Mouse (Mus musculus): ENCODE measurements at regions not wholly inside any gene's neighbourhood (a gene's known extent, or its start where the extent isn't known, plus 50 kb on each side); places are given as distances from the start of the nearest gene placed in this dataset.

GRCm38 (mm10) chr3:20892916-20893430 lies 526.0 kb upstream of the Agtr1b start:
- Histone ChIP-seq H3K27me3 (replicated peaks; ENCODE audit: control insufficient read depth, insufficient read depth, low read length) (no peaks in the 10 kb centered on the region), H3K4me3 (ENCODE audit: low read length) (no peak overlapping the region), H3K9me3 (ENCODE audit: control insufficient read depth, low read length) (no peaks in the 10 kb centered on the region), H3K4me2 (ENCODE audit: low read length) (no peak overlapping the region), H3K4me1 (ENCODE audit: control insufficient read depth, insufficient read depth, low read depth, low read length) (no peaks in the 10 kb centered on the region), H3K9ac (ENCODE audit: low read depth, low read length) (no peak overlapping the region), H3K27ac (ENCODE audit: low read depth, low read length) (no peak overlapping the region), H3K36me3 (ENCODE audit: control insufficient read depth, insufficient read depth, low read length) (no peaks in the 10 kb centered on the region)
- no peak for ATAC-seq
- WGBS = 56% methylated on average over 1 of the region's 1 CpGs

- Histone ChIP-seq H3K27ac (ENCODE audit: low read depth, low read length) (no peak overlapping the region), H3K36me3 (ENCODE audit: control insufficient read depth, insufficient read depth, low read length) (no peaks in the 10 kb centered on the region), H3K27me3 (replicated peaks; ENCODE audit: control insufficient read depth, insufficient read depth, low read length) (no peaks in the 10 kb centered on the region), H3K4me3 (ENCODE audit: low read length) (no peak overlapping the region), H3K9me3 (ENCODE audit: control insufficient read depth, low read length) (no peaks in the 10 kb centered on the region), H3K9ac (ENCODE audit: low read depth, low read length) (no peak overlapping the region), H3K4me1 (ENCODE audit: control insufficient read depth, insufficient read depth, low read depth, low read length) (no peaks in the 10 kb centered on the region), H3K4me2 (ENCODE audit: low read length) (no peak overlapping the region)
- no peak for ATAC-seq
- WGBS = 86% methylated on average over 2 of the region's 2 CpGs
Observed at GRCm38 (mm10) chr3:20864241-20864640, 497.3 kb upstream of the Agtr1b start.

DNA sequence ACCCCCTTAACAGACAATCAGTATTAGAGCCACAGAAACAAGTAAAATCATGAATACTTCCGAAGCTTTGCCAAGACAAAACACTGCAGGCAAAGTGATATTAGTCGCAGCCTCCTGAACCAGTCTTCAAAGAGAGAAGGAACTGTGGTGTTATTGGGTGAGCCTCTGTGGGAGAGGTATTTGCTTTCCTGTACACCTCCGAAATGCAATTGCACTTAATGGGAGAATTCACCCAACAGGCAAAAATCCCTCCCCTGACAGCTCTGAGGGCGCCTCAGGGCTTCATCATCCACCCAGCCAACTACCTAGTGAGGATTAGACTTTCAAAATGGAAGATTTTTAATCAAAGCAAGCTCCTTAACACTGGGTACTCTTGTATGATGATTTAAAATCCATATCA lies 464.1 kb upstream of the Agtr1b start:
- Histone ChIP-seq H3K4me3 (ENCODE audit: low read length) (no peak overlapping the region), H3K9ac (ENCODE audit: low read depth, low read length) (no peak overlapping the region), H3K27me3 (replicated peaks; ENCODE audit: control insufficient read depth, insufficient read depth, low read length) (no peaks in the 10 kb centered on the region), H3K4me1 (ENCODE audit: control insufficient read depth, insufficient read depth, low read depth, low read length) (no peaks in the 10 kb centered on the region), H3K9me3 (ENCODE audit: control insufficient read depth, low read length) (no peaks in the 10 kb centered on the region), H3K36me3 (ENCODE audit: control insufficient read depth, insufficient read depth, low read length) (no peaks in the 10 kb centered on the region), H3K4me2 (ENCODE audit: low read length) (no peak overlapping the region), H3K27ac (ENCODE audit: low read depth, low read length) (no peak overlapping the region)
- ATAC-seq = no peak
- 82% methylated on average over 4 of the region's 4 CpGs for WGBS

GRCm38 (mm10) chr3:20829391-20829790 lies 462.4 kb upstream of the Agtr1b start:
- Histone ChIP-seq H3K27me3 (replicated peaks; ENCODE audit: control insufficient read depth, insufficient read depth, low read length) (no peaks in the 10 kb centered on the region), H3K9me3 (ENCODE audit: control insufficient read depth, low read length) (no peaks in the 10 kb centered on the region), H3K4me3 (ENCODE audit: low read length) (no peak overlapping the region), H3K4me1 (ENCODE audit: control insufficient read depth, insufficient read depth, low read depth, low read length) (no peaks in the 10 kb centered on the region), H3K36me3 (ENCODE audit: control insufficient read depth, insufficient read depth, low read length) (no peaks in the 10 kb centered on the region), H3K27ac (ENCODE audit: low read depth, low read length) (no peak overlapping the region), H3K4me2 (ENCODE audit: low read length) (no peak overlapping the region), H3K9ac (ENCODE audit: low read depth, low read length) (no peak overlapping the region)
- no peak for ATAC-seq
- 59% methylated on average over 1 of the region's 1 CpGs for WGBS

DNA sequence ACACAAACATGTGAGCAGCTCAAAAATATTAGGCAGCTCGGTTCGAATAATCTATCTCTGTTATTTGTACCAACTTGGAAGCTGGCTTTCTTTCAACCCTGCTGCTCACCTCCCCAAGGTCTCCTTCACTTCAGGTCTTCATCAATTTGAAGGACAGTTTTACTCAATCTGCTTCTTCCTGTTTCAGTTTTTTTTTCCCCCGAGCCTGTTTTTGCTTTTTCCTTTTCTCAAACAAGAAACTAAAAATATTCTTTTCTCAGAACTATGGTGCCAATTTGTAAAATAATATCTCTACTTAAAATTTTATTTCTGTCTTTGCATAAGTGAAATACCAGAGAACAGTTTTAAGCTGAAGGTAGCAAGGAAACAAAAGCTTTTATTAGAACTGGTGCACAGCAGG lies 461.8 kb upstream of the Agtr1b start:
- no peaks in the 10 kb centered on the region for H3K27me3 ChIP-seq (replicated peaks; ENCODE audit: control insufficient read depth, insufficient read depth, low read length)
- no peaks in the 10 kb centered on the region for H3K4me1 ChIP-seq (ENCODE audit: control insufficient read depth, insufficient read depth, low read depth, low read length)
- H3K36me3 ChIP-seq (ENCODE audit: control insufficient read depth, insufficient read depth, low read length) = no peaks in the 10 kb centered on the region
- no peak overlapping the region for H3K9ac ChIP-seq (ENCODE audit: low read depth, low read length)
- 83% methylated on average over 3 of the region's 3 CpGs for WGBS
- no peaks in the 10 kb centered on the region for H3K9me3 ChIP-seq (ENCODE audit: control insufficient read depth, low read length)
- H3K27ac ChIP-seq (ENCODE audit: low read depth, low read length) = no peak overlapping the region
- H3K4me3 ChIP-seq (ENCODE audit: low read length) = no peak overlapping the region
- no peak overlapping the region for H3K4me2 ChIP-seq (ENCODE audit: low read length)
- ATAC-seq = no peak

DNA sequence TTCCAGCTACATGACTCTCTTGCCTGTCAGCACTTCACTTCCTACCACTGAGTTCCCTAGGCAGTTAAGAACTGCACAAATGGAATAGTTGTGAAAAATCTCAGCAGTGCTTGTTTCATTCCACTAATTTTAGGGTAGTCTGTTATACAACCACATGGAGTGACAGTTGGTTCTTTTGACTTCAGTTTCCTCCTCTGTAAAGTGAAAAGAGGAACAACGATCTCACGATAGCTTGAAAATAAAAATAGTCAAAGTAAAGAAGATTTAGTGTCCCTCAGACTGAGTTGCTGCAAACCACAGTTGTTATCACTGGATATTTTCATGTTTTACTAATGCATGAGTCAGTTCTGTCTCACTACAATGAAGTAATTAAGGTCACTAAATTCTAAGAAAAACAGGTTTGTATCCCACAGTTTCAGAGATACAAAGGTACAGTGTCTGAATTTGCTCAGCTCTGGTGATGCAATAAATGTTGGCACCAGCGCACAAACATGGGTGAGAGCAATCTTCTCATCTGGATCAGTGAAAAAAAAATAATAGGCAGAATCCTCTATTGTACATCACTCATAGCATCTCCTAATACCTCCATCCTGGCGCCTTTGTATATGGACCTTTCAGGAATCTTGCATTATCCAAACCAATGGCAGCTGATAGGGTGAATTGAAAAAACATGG lies 458.8 kb upstream of the Agtr1b start:
- H3K9me3 ChIP-seq (ENCODE audit: control insufficient read depth, low read length) = no peaks in the 10 kb centered on the region
- H3K4me2 ChIP-seq (ENCODE audit: low read length) = no peak overlapping the region
- H3K36me3 ChIP-seq (ENCODE audit: control insufficient read depth, insufficient read depth, low read length) = no peaks in the 10 kb centered on the region
- no peaks in the 10 kb centered on the region for H3K27me3 ChIP-seq (replicated peaks; ENCODE audit: control insufficient read depth, insufficient read depth, low read length)
- no peak for ATAC-seq
- WGBS = 89% methylated on average over 4 of the region's 4 CpGs
- H3K4me3 ChIP-seq (ENCODE audit: low read length) = no peak overlapping the region
- no peak overlapping the region for H3K27ac ChIP-seq (ENCODE audit: low read depth, low read length)
- H3K9ac ChIP-seq (ENCODE audit: low read depth, low read length) = no peak overlapping the region
- no peaks in the 10 kb centered on the region for H3K4me1 ChIP-seq (ENCODE audit: control insufficient read depth, insufficient read depth, low read depth, low read length)

GRCm38 (mm10) chr3:20822226-20822625 lies 455.2 kb upstream of the Agtr1b start:
- ATAC-seq = no peak
- no peaks in the 10 kb centered on the region for H3K9me3 ChIP-seq (ENCODE audit: control insufficient read depth, low read length)

GRCm38 (mm10) chr3:20821712-20822111 lies 454.7 kb upstream of the Agtr1b start:
- no peak for ATAC-seq
- H3K27ac ChIP-seq (ENCODE audit: low read depth, low read length) = no peak overlapping the region
- no peak overlapping the region for H3K4me3 ChIP-seq (ENCODE audit: low read length)
- no peaks in the 10 kb centered on the region for H3K27me3 ChIP-seq (replicated peaks; ENCODE audit: control insufficient read depth, insufficient read depth, low read length)
- H3K36me3 ChIP-seq (ENCODE audit: control insufficient read depth, insufficient read depth, low read length) = no peaks in the 10 kb centered on the region
- H3K4me2 ChIP-seq (ENCODE audit: low read length) = no peak overlapping the region
- H3K4me1 ChIP-seq (ENCODE audit: control insufficient read depth, insufficient read depth, low read depth, low read length) = no peaks in the 10 kb centered on the region
- no peaks in the 10 kb centered on the region for H3K9me3 ChIP-seq (ENCODE audit: control insufficient read depth, low read length)
- 76% methylated on average over 4 of the region's 4 CpGs for WGBS
- H3K9ac ChIP-seq (ENCODE audit: low read depth, low read length) = no peak overlapping the region

More at GRCm38 (mm10) chr3:20822226-20822625, 455.2 kb upstream of the Agtr1b start:
- WGBS = 38% methylated on average over 1 of the region's 1 CpGs
- no peaks in the 10 kb centered on the region for H3K4me1 ChIP-seq (ENCODE audit: control insufficient read depth, insufficient read depth, low read depth, low read length)
- no peak overlapping the region for H3K4me3 ChIP-seq (ENCODE audit: low read length)
- H3K27ac ChIP-seq (ENCODE audit: low read depth, low read length) = no peak overlapping the region
- no peaks in the 10 kb centered on the region for H3K36me3 ChIP-seq (ENCODE audit: control insufficient read depth, insufficient read depth, low read length)
- H3K9ac ChIP-seq (ENCODE audit: low read depth, low read length) = no peak overlapping the region
- no peak overlapping the region for H3K4me2 ChIP-seq (ENCODE audit: low read length)
- no peaks in the 10 kb centered on the region for H3K27me3 ChIP-seq (replicated peaks; ENCODE audit: control insufficient read depth, insufficient read depth, low read length)

GRCm38 (mm10) chr3:20820047-20820446 lies 453.1 kb upstream of the Agtr1b start:
- H3K27ac ChIP-seq (ENCODE audit: low read depth, low read length) = no peak overlapping the region
- no peak overlapping the region for H3K4me2 ChIP-seq (ENCODE audit: low read length)
- no peaks in the 10 kb centered on the region for H3K27me3 ChIP-seq (replicated peaks; ENCODE audit: control insufficient read depth, insufficient read depth, low read length)
- no peaks in the 10 kb centered on the region for H3K4me1 ChIP-seq (ENCODE audit: control insufficient read depth, insufficient read depth, low read depth, low read length)
- WGBS = 96% methylated on average over 3 of the region's 3 CpGs
- ATAC-seq = no peak
- H3K36me3 ChIP-seq (ENCODE audit: control insufficient read depth, insufficient read depth, low read length) = no peaks in the 10 kb centered on the region
- H3K9ac ChIP-seq (ENCODE audit: low read depth, low read length) = no peak overlapping the region
- no peak overlapping the region for H3K4me3 ChIP-seq (ENCODE audit: low read length)
- H3K9me3 ChIP-seq (ENCODE audit: control insufficient read depth, low read length) = no peaks in the 10 kb centered on the region
